8 mouse cellular contexts compared by ENCODE assay signal in the genomic region with DNA sequence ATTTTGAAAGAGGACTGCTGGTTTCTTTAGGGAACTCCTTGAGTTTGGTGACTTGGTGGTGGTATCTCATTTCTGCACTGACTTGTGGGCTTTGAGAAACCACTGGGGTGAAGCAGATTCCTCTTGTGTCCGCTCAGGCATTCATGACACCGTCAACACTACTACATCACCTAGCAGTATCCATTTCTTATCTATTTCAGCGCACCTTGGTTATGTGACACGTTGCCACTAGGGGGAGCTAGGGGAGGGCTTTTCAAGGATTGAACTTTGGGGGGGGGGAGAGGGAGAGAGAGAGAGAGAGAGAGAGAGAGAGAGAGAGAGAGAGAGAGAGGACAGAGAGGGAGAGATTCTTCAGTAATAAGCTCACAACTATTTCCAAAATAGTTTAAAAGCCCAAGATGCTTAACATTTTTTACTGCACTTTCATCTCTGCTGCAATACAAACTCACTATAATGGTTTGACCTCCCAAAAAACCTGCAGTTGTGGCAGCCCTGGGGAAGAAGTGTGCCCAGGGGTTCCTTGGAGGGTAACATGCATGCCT. TPM values are rescaled to one million over a fixed set of nuclear protein-coding genes. Genes with fewer than 3 reads are reported as not detected.
A peak's percentile ranks its signal among the peaks of the same experiment; 100 is the strongest.
DNase-seq lines count a peak whose midpoint lies in the region; ATAC-seq and TF ChIP-seq lines count a peak whose summit lies in the region.

No protein-coding gene starts in this region.

- TF ChIP-seq POLR2A in bone marrow macrophage, adult 2 months (IDR thresholded peaks at IDR 0.05; ENCODE audit: borderline replicate concordance, low read depth, low read length) = no peak

- H3K36me3 ChIP-seq in heart, embryonic 11.5 days (ENCODE audit: control insufficient read depth, insufficient read depth, low read length) = no peaks in the 10 kb centered on the region
- no peaks in the 10 kb centered on the region for H3K36me3 ChIP-seq in hindbrain, embryonic 14.5 days (replicated peaks; ENCODE audit: control insufficient read depth, insufficient read depth)

- H3K4me2 ChIP-seq in heart, embryonic 11.5 days = no peak overlapping the region
- no peak overlapping the region for H3K4me2 ChIP-seq in hindbrain, embryonic 14.5 days (replicated peaks)

- ATAC-seq in heart, embryonic 11.5 days (replicated peaks; ENCODE audit: insufficient number of reproducible peaks, low FRiP score, low TSS enrichment) = no peak
- ATAC-seq in hindbrain, embryonic 14.5 days (ENCODE audit: low FRiP score) = no peak

- peak; percentile 86 for DNase-seq in heart, adult 11 months
- DNase-seq in right cerebral cortex, adult 18-20 months = peak; percentile 69
- DNase-seq in right cerebral cortex, postnatal 25 days = no peak
- DNase-seq in hindbrain, embryonic 14.5 days (ENCODE audit: low spot score) = peak; percentile 83
- peak; percentile 72 for DNase-seq in right cerebral cortex, postnatal 14 days
- no peak for DNase-seq in gastrocnemius, postnatal 25 days

- no peak overlapping the region for H3K27ac ChIP-seq in heart, embryonic 11.5 days (ENCODE audit: low read depth, low read length)
- H3K27ac ChIP-seq in bone marrow macrophage, adult 2 months (ENCODE audit: insufficient read depth, low read depth, low read length) = no peak overlapping the region
- H3K27ac ChIP-seq in hindbrain, embryonic 14.5 days = no peak overlapping the region

- WGBS in heart, embryonic 11.5 days (ENCODE audit: insufficient replicate concordance) = 7% methylated on average over 4 of the region's 4 CpGs
- WGBS in hindbrain, embryonic 14.5 days = 6% methylated on average over 4 of the region's 4 CpGs

- H3K9me3 ChIP-seq in heart, embryonic 11.5 days (replicated peaks; ENCODE audit: control insufficient read depth, low read length) = no peaks in the 10 kb centered on the region
- H3K9me3 ChIP-seq in hindbrain, embryonic 14.5 days (ENCODE audit: control insufficient read depth, low read length) = no peaks in the 10 kb centered on the region

- peak; percentile 41 for TF ChIP-seq CTCF in bone marrow macrophage, adult 2 months (IDR thresholded peaks at IDR 0.05; ENCODE audit: low read depth, low read length)

- no peak overlapping the region for H3K9ac ChIP-seq in heart, embryonic 11.5 days (ENCODE audit: low read depth, low read length)
- H3K9ac ChIP-seq in hindbrain, embryonic 14.5 days = no peak overlapping the region

- H3K4me3 ChIP-seq in heart, embryonic 11.5 days (ENCODE audit: low read depth, low read length) = no peak overlapping the region
- H3K4me3 ChIP-seq in bone marrow macrophage, adult 2 months (ENCODE audit: insufficient read depth, low read length) = no peak overlapping the region
- no peak overlapping the region for H3K4me3 ChIP-seq in hindbrain, embryonic 14.5 days (replicated peaks; ENCODE audit: low read length)

- peaks cover 38% of the 10 kb centered on the region for H3K4me1 ChIP-seq in heart, embryonic 11.5 days (ENCODE audit: control insufficient read depth, insufficient read depth, low read length)
- H3K4me1 ChIP-seq in bone marrow macrophage, adult 2 months (ENCODE audit: control insufficient read depth, insufficient read depth, low read length) = peaks cover 10% of the 10 kb centered on the region
- H3K4me1 ChIP-seq in hindbrain, embryonic 14.5 days (replicated peaks; ENCODE audit: control insufficient read depth, insufficient read depth, low read length) = peaks cover 60% of the 10 kb centered on the region

- H3K27me3 ChIP-seq in heart, embryonic 11.5 days (ENCODE audit: control insufficient read depth, insufficient read depth, low read length) = peaks cover 3% of the 10 kb centered on the region
- H3K27me3 ChIP-seq in hindbrain, embryonic 14.5 days (ENCODE audit: control insufficient read depth, insufficient read depth, low read length) = no peaks in the 10 kb centered on the region

RNA-seq across cellular contexts. Expression of a gene that starts 33.8 kb away (rescaled TPM):
- 40.1 and 41.8 TPM in 2 replicates for polyA plus RNA-seq in heart, embryonic 11.5 days (2014; fragmentation: Nextera tagmentation; extraction: Ambion mirVana)
- polyA plus RNA-seq in bone marrow macrophage, adult 2 months (2012; ENCODE audit: insufficient read depth, insufficient read length, missing spikeins) = 72.9 and 86.3 TPM in 2 replicates
- polyA plus RNA-seq in hindbrain, embryonic 14.5 days (2014; fragmentation: Nextera tagmentation; extraction: Ambion mirVana) = 45.8 and 48.5 TPM in 2 replicates
- total RNA-seq in gastrocnemius, postnatal 25 days (2021) = 10 to 100 TPM; 23.4 to 46.4 TPM

RNA-seq across cellular contexts. Expression of a gene that starts 37.2 kb away (rescaled TPM):
- polyA plus RNA-seq in heart, embryonic 11.5 days (2014; fragmentation: Nextera tagmentation; extraction: Ambion mirVana) = 119 and 138 TPM in 2 replicates
- 11.1 and 12.7 TPM in 2 replicates for polyA plus RNA-seq in bone marrow macrophage, adult 2 months (2012; ENCODE audit: insufficient read depth, insufficient read length, missing spikeins)
- 27.0 and 30.2 TPM in 2 replicates for polyA plus RNA-seq in hindbrain, embryonic 14.5 days (2014; fragmentation: Nextera tagmentation; extraction: Ambion mirVana)
- total RNA-seq in gastrocnemius, postnatal 25 days (2021) = 1 to 10 TPM; 4.6 to 6.5 TPM

Comparison
In these comparisons a context has a peak if more than half of its experiments do, and no peak if none do; other contexts are left out.
1. DNase-seq: peak in heart, adult 11 months (single experiment), right cerebral cortex, adult 18-20 months (single experiment), hindbrain, embryonic 14.5 days (single experiment) and right cerebral cortex, postnatal 14 days (single experiment); none in right cerebral cortex, postnatal 25 days (single experiment) and gastrocnemius, postnatal 25 days (single experiment).